Mouse (Mus musculus) spleen, adult 2 months (tissue): Measurements from ENCODE around the gene Eif3l.

Experiments used
- CTCF ChIP-seq: fragments of 200-500 bp; IDR thresholded peaks from 2 replicates; pipeline ENCODE4 v1.5.1; 2011; ENCODE audit warnings: mild to moderate bottlenecking, inconsistent platforms; ENCODE audit not compliant: insufficient read depth, insufficient read length, insufficient replicate concordance; ENCODE audit errors: extremely low read depth
- POLR2A ChIP-seq: fragments of 200-500 bp; IDR thresholded peaks from 2 replicates; pipeline ENCODE4 v1.6.1; 2011; ENCODE audit warnings: low read depth, low read length, inconsistent platforms

- TF ChIP-seq CTCF (no peak), POLR2A (no peak)
Observed at GRCm38 (mm10) chr15:79051461-79052360, 23.3 kb upstream of the Eif3l start.
